Mouse (Mus musculus): ENCODE measurements around the gene Trappc1. TPM values are rescaled to one million over a fixed set of nuclear protein-coding genes. Genes with fewer than 3 reads are reported as not detected.

The Trappc1 gene
- polyA plus RNA-seq, 1 experiment, result 72.3 TPM

- TF ChIP-seq CTCF (conservative IDR thresholded peaks at IDR 0.05; ENCODE audit: insufficient read depth, insufficient read length, low read depth, low read length), result no peak
- DNase-seq, result peak; percentile 65
- Histone ChIP-seq H3K4me1 (ENCODE audit: control insufficient read depth, insufficient read depth, low read length) (peaks cover 2% of the 10 kb centered on the region; the same call in 1 of the 2 replicates), H3K4me3 (ENCODE audit: insufficient read depth, low read depth, low read length) (peak within 1 kb of the TSS; percentile 51), H3K36me3 (ENCODE audit: control insufficient read depth, insufficient read depth, low read length) (no peaks in the 10 kb centered on the region), H3K27ac (ENCODE audit: insufficient read depth, low read depth, low read length) (no peak within 1 kb of the TSS), H3K27me3 (replicated peaks; ENCODE audit: control insufficient read depth, insufficient read depth, low read length) (no peaks in the 10 kb centered on the region)
- 3% methylated on average over 99 of the region's 99 CpGs for WGBS
Measured at GRCm38 (mm10) chr11:69340161-69341131, 16.7 kb downstream of the Trappc1 start, which contains the start of gene Rnf227. Gene Rnf227, plus strand, starts transcription at chr11:69340461.

GRCm38 (mm10) chr11:69346441-69346840 is 22.7 kb downstream of the Trappc1 start:
- H3K27ac ChIP-seq (ENCODE audit: insufficient read depth, low read depth, low read length), result no peak overlapping the region
- 90% methylated on average over 25 of the region's 26 CpGs for WGBS
- H3K36me3 ChIP-seq (ENCODE audit: control insufficient read depth, insufficient read depth, low read length), result peaks cover 4% of the 10 kb centered on the region

GRCm38 (mm10) chr11:69356544-69356943 is 32.8 kb downstream of the Trappc1 start:
- no peaks in the 10 kb centered on the region; the same call in 1 of the 2 replicates for H3K4me1 ChIP-seq (ENCODE audit: control insufficient read depth, insufficient read depth, low read length)
- no peak overlapping the region for H3K4me3 ChIP-seq (ENCODE audit: insufficient read depth, low read depth, low read length)
- no peak overlapping the region for H3K27ac ChIP-seq (ENCODE audit: insufficient read depth, low read depth, low read length)
- no peaks in the 10 kb centered on the region for H3K27me3 ChIP-seq (replicated peaks; ENCODE audit: control insufficient read depth, insufficient read depth, low read length)
- no peak for DNase-seq
- 88% methylated on average over 5 of the region's 5 CpGs for WGBS
- no peak for TF ChIP-seq POLR2A (IDR thresholded peaks at IDR 0.05; ENCODE audit: low read depth, low read length)
- no peak for TF ChIP-seq CTCF (conservative IDR thresholded peaks at IDR 0.05; ENCODE audit: insufficient read depth, insufficient read length, low read depth, low read length)
- H3K36me3 ChIP-seq (ENCODE audit: control insufficient read depth, insufficient read depth, low read length), result peaks cover 15% of the 10 kb centered on the region

More at GRCm38 (mm10) chr11:69346441-69346840, 22.7 kb downstream of the Trappc1 start:
- DNase-seq, result no peak
- Histone ChIP-seq H3K27me3 (replicated peaks; ENCODE audit: control insufficient read depth, insufficient read depth, low read length) (no peaks in the 10 kb centered on the region), H3K4me1 (ENCODE audit: control insufficient read depth, insufficient read depth, low read length) (no peaks in the 10 kb centered on the region), H3K4me3 (ENCODE audit: insufficient read depth, low read depth, low read length) (no peak overlapping the region)
- TF ChIP-seq CTCF (conservative IDR thresholded peaks at IDR 0.05; ENCODE audit: insufficient read depth, insufficient read length, low read depth, low read length) (no peak), POLR2A (IDR thresholded peaks at IDR 0.05; ENCODE audit: low read depth, low read length) (no peak)

- TF ChIP-seq CTCF (conservative IDR thresholded peaks at IDR 0.05; ENCODE audit: insufficient read depth, insufficient read length, low read depth, low read length), result no peak
- TF ChIP-seq POLR2A (IDR thresholded peaks at IDR 0.05; ENCODE audit: low read depth, low read length), result no peak
- no peak for DNase-seq
- 74% methylated on average over 12 of the region's 12 CpGs for WGBS
- Histone ChIP-seq H3K27ac (ENCODE audit: insufficient read depth, low read depth, low read length) (no peak overlapping the region), H3K36me3 (ENCODE audit: control insufficient read depth, insufficient read depth, low read length) (peaks cover 12% of the 10 kb centered on the region), H3K4me3 (ENCODE audit: insufficient read depth, low read depth, low read length) (no peak overlapping the region), H3K27me3 (replicated peaks; ENCODE audit: control insufficient read depth, insufficient read depth, low read length) (no peaks in the 10 kb centered on the region), H3K4me1 (ENCODE audit: control insufficient read depth, insufficient read depth, low read length) (no peaks in the 10 kb centered on the region; the same call in none of the 2 replicates)
Measured at GRCm38 (mm10) chr11:69357690-69358089, 33.9 kb downstream of the Trappc1 start.

- TF ChIP-seq POLR2A (IDR thresholded peaks at IDR 0.05; ENCODE audit: low read depth, low read length), result no peak
- TF ChIP-seq CTCF (conservative IDR thresholded peaks at IDR 0.05; ENCODE audit: insufficient read depth, insufficient read length, low read depth, low read length), result no peak
- no peak for DNase-seq
- Histone ChIP-seq H3K27ac (ENCODE audit: insufficient read depth, low read depth, low read length) (no peak overlapping the region), H3K4me1 (ENCODE audit: control insufficient read depth, insufficient read depth, low read length) (peaks cover 24% of the 10 kb centered on the region), H3K36me3 (ENCODE audit: control insufficient read depth, insufficient read depth, low read length) (peaks cover 8% of the 10 kb centered on the region), H3K27me3 (replicated peaks; ENCODE audit: control insufficient read depth, insufficient read depth, low read length) (no peaks in the 10 kb centered on the region), H3K4me3 (ENCODE audit: insufficient read depth, low read depth, low read length) (no peak overlapping the region)
- 56% methylated on average over 7 of the region's 7 CpGs for WGBS
Measured at GRCm38 (mm10) chr11:69362021-69362420, 38.2 kb downstream of the Trappc1 start.

- H3K27me3 ChIP-seq (replicated peaks; ENCODE audit: control insufficient read depth, insufficient read depth, low read length), result no peaks in the 10 kb centered on the region
- WGBS, result 62% methylated on average over 2 of the region's 2 CpGs
- H3K36me3 ChIP-seq (ENCODE audit: control insufficient read depth, insufficient read depth, low read length), result peaks cover 8% of the 10 kb centered on the region
- peaks cover 24% of the 10 kb centered on the region for H3K4me1 ChIP-seq (ENCODE audit: control insufficient read depth, insufficient read depth, low read length)
- no peak overlapping the region for H3K27ac ChIP-seq (ENCODE audit: insufficient read depth, low read depth, low read length)
- peak; percentile 44 for DNase-seq
- TF ChIP-seq POLR2A (IDR thresholded peaks at IDR 0.05; ENCODE audit: low read depth, low read length) (no peak), CTCF (conservative IDR thresholded peaks at IDR 0.05; ENCODE audit: insufficient read depth, insufficient read length, low read depth, low read length) (no peak)
- H3K4me3 ChIP-seq (ENCODE audit: insufficient read depth, low read depth, low read length), result no peak overlapping the region
Measured at GRCm38 (mm10) chr11:69362479-69362878, 38.7 kb downstream of the Trappc1 start.

- H3K4me3 ChIP-seq (ENCODE audit: insufficient read depth, low read depth, low read length), result peak overlapping the region; percentile 25; the same call in 1 of the 2 replicates
- WGBS, result 22% methylated on average over 8 of the region's 8 CpGs
Measured at GRCm38 (mm10) chr11:69364376-69364775, 40.6 kb downstream of the Trappc1 start.

More at GRCm38 (mm10) chr11:69364376-69364775, 40.6 kb downstream of the Trappc1 start:
- TF ChIP-seq POLR2A (IDR thresholded peaks at IDR 0.05; ENCODE audit: low read depth, low read length) (no peak), CTCF (conservative IDR thresholded peaks at IDR 0.05; ENCODE audit: insufficient read depth, insufficient read length, low read depth, low read length) (0 out of 2 replicates have a peak, but pooled peaks have one; percentile 1)
- H3K36me3 ChIP-seq (ENCODE audit: control insufficient read depth, insufficient read depth, low read length), result peaks cover 5% of the 10 kb centered on the region; the same call in 1 of the 2 replicates
- DNase-seq, result peak; percentile 90
- H3K4me1 ChIP-seq (ENCODE audit: control insufficient read depth, insufficient read depth, low read length), result peaks cover 28% of the 10 kb centered on the region
- peak overlapping the region; percentile 76 for H3K27ac ChIP-seq (ENCODE audit: insufficient read depth, low read depth, low read length)
- no peaks in the 10 kb centered on the region for H3K27me3 ChIP-seq (replicated peaks; ENCODE audit: control insufficient read depth, insufficient read depth, low read length)

All from kidney, adult 2 months (tissue).